Mouse (Mus musculus) limb, embryonic 10.5 days (tissue): ENCODE measurements around the gene Fkbp7. TPM values are rescaled to one million over a fixed set of nuclear protein-coding genes. Genes with fewer than 3 reads are reported as not detected.

Source experiments
- DNase-seq: peaks from one replicate; pipeline ENCODE4 v3.0.0-alpha.2; 2017; ENCODE audit warnings: low spot score
- H3K27ac ChIP-seq: fragments of 300-500 bp; sonication (generic); 2 replicates; pipeline ENCODE4 v1.5.1; 2016; ENCODE audit warnings: mild to moderate bottlenecking
- H3K27me3 ChIP-seq: fragments of 300-500 bp; sonication (generic); 2 replicates; pipeline ENCODE4 v1.6.1; 2016; ENCODE audit warnings: low read depth, mild to moderate bottlenecking; ENCODE audit not compliant: poor library complexity, severe bottlenecking
- H3K36me3 ChIP-seq: fragments of 300-500 bp; sonication (generic); 2 replicates; pipeline ENCODE4 v1.6.1; 2016; ENCODE audit warnings: mild to moderate bottlenecking, moderate library complexity
- H3K4me1 ChIP-seq: fragments of 300-500 bp; sonication (generic); 2 replicates; pipeline ENCODE4 v1.6.1; 2016
- H3K4me3 ChIP-seq: fragments of 300-500 bp; sonication (generic); 2 replicates; pipeline ENCODE4 v1.5.1; 2016; ENCODE audit warnings: mild to moderate bottlenecking, moderate library complexity
- H3K9me3 ChIP-seq: fragments of 300-500 bp; sonication (generic); replicated peaks from 2 replicates; pipeline ENCODE4 v1.6.1; 2016; ENCODE audit warnings: mild to moderate bottlenecking
- WGBS: fragments of 180-500 bp; shearing (Covaris S2); methylation state at CpG from one replicate; pipeline ENCODE4 v1.1.7; 2016; 5-methylcytosine and 5-hydroxymethylcytosine counted together
- polyA plus RNA-seq: library from polyadenylated mRNA; unstranded; fragments of >200 nt; fragmentation: Nextera tagmentation; extraction: Ambion mirVana; gene quantifications from 2 replicates; pipeline ENCODE4 v1.2.1, GENCODE M21; 2016

Fkbp7 gene
- polyA plus RNA-seq = 22.0 and 31.4 TPM in 2 replicates

DNA sequence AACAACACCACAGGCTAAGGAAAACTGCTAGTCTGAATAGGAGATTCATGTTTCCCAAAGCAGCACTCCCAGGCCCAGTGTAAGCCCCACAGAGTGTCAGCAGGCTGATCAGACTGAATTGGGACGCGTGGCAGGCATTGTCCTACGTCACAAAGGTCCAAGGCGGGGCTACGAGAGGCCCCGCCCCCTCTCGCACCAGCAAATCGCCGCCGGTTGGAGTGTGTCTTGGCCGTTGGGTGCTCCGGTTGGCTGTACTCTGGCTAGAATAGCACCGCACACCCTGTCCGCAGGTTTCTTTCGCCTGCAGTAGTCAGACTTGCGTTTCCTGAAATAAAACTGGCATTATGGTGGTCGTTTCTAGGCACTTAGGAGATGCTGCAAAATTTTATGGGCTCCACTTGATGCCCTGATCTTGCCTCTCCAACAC, at the start of gene Fkbp7:
Gene Fkbp7, minus strand, starts transcription at position 151 of the 427 bp plus-strand sequence.
- WGBS = 1% methylated on average over 17 of the region's 17 CpGs
- DNase-seq = peak; percentile 94
- H3K27ac ChIP-seq = peak within 1 kb of the TSS; percentile 91

DNA sequence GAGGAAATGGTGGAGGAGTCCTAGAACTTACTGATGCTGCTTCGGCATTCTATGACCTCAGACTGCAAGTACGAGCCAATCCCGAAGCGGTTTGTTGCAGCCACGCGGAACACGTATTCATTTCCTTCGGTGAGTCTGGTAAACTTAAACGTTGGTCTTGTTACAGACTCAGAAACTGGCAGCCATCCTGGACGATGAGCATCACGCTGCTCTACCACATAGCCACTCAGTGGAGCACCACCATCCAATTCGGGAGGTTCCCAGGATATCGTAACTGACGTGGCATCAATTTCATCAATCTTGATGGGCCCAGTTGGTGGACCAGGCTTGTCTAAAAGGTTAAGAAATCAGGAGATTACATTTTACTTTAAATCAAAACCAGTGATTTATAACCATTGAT, 46.7 kb upstream of the Fkbp7 start:
- H3K27me3 ChIP-seq = no peaks in the 10 kb centered on the region
- no peak overlapping the region for H3K27ac ChIP-seq
- no peaks in the 10 kb centered on the region for H3K9me3 ChIP-seq
- H3K4me3 ChIP-seq = no peak overlapping the region
- H3K36me3 ChIP-seq = peaks cover 4% of the 10 kb centered on the region; the same call in 1 of the 2 replicates
- no peaks in the 10 kb centered on the region for H3K4me1 ChIP-seq
- 96% methylated on average over 14 of the region's 14 CpGs for WGBS
- no peak for DNase-seq

More for the DNA sequence above, at the start of gene Fkbp7:
- peaks cover 35% of the 10 kb centered on the region for H3K4me1 ChIP-seq
- H3K36me3 ChIP-seq = peaks cover 13% of the 10 kb centered on the region
- H3K27me3 ChIP-seq = no peaks in the 10 kb centered on the region
- peak within 1 kb of the TSS; percentile 58 for H3K4me3 ChIP-seq
- H3K9me3 ChIP-seq = no peaks in the 10 kb centered on the region

DNA sequence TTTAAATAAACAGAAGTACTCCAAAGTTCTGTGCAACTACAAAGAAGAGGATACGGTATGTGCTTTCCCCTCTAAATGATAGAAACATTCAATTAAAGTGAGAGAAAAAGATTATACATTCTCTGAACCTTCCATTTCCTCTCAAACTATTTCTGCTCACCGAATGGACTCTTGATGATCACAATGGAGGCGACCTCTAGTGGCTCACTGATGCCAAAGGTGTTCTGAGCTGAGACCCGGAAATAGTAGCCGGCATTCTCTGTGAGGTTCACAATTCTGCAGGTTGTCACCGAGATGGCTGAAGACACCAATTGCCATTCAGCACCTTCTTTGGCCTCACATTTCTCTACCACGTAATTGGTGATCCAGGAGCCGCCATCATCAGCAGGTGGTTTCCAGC, 42.1 kb upstream of the Fkbp7 start:
- no peak for DNase-seq
- Histone ChIP-seq H3K4me1 (no peaks in the 10 kb centered on the region), H3K4me3 (no peak overlapping the region), H3K27me3 (no peaks in the 10 kb centered on the region), H3K36me3 (peaks cover 23% of the 10 kb centered on the region), H3K9me3 (0 out of 2 replicates have a peak, but pooled peaks cover 6% of the 10 kb centered on the region), H3K27ac (no peak overlapping the region)
- 70% methylated on average over 8 of the region's 8 CpGs for WGBS

DNA sequence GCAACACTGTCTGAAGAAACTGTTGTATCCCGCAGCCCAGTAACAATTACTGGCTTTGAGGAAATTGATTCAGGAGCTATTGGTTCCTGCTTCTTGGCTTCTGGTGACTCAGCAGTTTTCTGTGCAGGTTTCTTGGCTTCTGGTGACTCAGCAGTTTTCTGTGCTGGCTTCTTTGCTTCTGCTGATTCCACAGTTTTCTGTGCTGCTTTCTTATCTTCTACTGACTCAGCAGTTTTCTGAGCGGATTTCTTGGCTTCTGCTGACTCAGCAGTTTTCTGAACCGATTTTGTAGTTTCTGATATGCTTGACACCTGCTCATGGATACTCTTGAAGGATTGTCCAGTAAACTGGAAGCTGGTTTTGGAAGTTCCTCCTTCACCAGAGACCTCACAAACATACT, 35.6 kb upstream of the Fkbp7 start:
- DNase-seq = no peak
- Histone ChIP-seq H3K27ac (no peak overlapping the region), H3K9me3 (0 out of 2 replicates have a peak, but pooled peaks cover 7% of the 10 kb centered on the region), H3K36me3 (peaks cover 29% of the 10 kb centered on the region), H3K27me3 (no peaks in the 10 kb centered on the region), H3K4me1 (no peaks in the 10 kb centered on the region), H3K4me3 (no peak overlapping the region)
- 96% methylated on average over 3 of the region's 3 CpGs for WGBS

DNA sequence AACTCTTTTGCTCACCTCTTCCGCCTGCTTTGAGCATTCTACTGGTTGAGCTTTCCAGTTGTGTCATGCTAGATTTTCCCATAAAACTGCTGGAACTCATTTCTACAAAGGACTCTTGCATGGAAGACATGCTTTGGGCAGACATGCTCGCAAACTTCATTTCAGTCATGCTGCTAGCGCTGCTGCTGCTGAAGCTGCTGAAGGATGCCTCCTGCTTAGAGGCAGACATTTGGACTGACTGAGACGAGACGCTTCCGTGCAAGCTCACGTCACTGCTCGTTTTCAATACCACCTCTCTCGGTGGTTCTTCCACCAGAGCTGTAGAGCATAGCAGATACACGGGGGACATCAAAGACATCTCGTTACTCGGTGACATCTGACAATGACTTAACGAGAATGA, 32.7 kb upstream of the Fkbp7 start:
- H3K4me3 ChIP-seq = no peak overlapping the region
- 95% methylated on average over 13 of the region's 13 CpGs for WGBS
- 0 out of 2 replicates have a peak, but pooled peaks cover 7% of the 10 kb centered on the region for H3K9me3 ChIP-seq
- no peak for DNase-seq
- peaks cover 24% of the 10 kb centered on the region for H3K36me3 ChIP-seq
- no peaks in the 10 kb centered on the region for H3K27me3 ChIP-seq
- H3K4me1 ChIP-seq = no peaks in the 10 kb centered on the region
- H3K27ac ChIP-seq = no peak overlapping the region

DNA sequence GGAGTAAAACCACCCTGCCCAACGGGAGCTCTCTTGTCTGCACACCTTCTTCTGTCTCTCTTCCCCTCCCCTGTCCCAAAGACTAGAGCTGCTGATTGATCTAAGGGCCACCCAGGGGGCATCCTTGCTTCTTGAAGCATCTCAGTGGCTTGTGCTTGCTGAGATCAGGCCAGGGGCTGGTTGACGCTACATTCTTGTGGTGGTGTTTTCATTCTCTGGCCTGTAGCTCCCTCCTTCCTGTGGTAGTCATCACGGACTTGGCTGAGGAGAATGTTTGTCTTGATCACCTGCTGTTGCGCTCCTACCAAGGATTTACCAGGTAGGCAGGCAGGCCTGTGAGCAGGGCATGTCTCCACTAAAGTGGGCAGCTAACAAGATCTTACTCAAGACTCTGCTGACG, 29.8 kb upstream of the Fkbp7 start:
- DNase-seq = no peak
- 0 out of 2 replicates have a peak, but pooled peaks cover 4% of the 10 kb centered on the region for H3K4me1 ChIP-seq
- H3K9me3 ChIP-seq = no peaks in the 10 kb centered on the region
- peaks cover 17% of the 10 kb centered on the region for H3K36me3 ChIP-seq
- H3K27me3 ChIP-seq = no peaks in the 10 kb centered on the region
- H3K4me3 ChIP-seq = no peak overlapping the region
- H3K27ac ChIP-seq = no peak overlapping the region
- 78% methylated on average over 5 of the region's 5 CpGs for WGBS

DNA sequence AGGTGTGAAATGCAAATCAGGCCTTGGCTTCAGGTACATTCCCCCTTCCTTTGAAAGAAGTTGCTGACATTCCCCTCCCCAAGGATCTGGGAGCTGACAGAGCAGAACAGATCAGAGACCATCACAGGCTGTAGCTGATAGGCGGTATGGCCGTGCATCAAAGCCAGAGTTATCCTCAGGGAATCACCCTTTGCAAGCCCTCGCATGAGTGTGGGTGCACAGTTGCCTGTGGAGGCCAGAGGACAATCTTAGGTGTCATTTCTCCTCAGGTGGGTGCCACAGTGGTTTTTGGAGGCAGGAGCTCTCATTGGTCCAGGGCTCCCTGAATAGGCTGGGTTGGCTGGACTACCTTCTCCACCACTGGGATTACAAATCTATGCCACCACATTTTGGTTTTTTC, 29.3 kb upstream of the Fkbp7 start:
- no peak for DNase-seq
- Histone ChIP-seq H3K27me3 (no peaks in the 10 kb centered on the region), H3K4me1 (0 out of 2 replicates have a peak, but pooled peaks cover 4% of the 10 kb centered on the region), H3K36me3 (peaks cover 23% of the 10 kb centered on the region), H3K27ac (no peak overlapping the region), H3K4me3 (no peak overlapping the region), H3K9me3 (no peaks in the 10 kb centered on the region)
- 75% methylated on average over 3 of the region's 3 CpGs for WGBS

DNA sequence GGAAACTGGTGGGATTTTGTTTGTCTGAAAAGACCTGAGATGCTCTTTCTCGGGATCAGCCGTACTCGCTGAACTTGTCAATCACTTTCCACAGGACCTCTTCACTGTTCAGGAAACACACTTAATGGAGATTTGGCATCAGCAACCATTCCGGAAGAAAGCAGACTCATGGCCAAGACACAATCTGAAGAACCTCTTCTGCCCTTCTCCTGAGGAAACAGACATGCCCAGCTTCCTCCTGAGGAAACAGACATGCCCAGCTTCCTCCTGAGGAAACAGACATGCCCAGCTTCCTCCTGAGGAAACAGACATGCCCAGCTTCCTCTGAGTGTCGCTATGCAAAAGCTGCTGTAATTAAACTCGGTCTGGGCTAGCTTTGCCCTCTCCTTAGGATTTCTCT, 22.4 kb upstream of the Fkbp7 start:
- H3K27me3 ChIP-seq = no peaks in the 10 kb centered on the region
- H3K4me1 ChIP-seq = 0 out of 2 replicates have a peak, but pooled peaks cover 4% of the 10 kb centered on the region
- WGBS = 86% methylated on average over 6 of the region's 6 CpGs
- DNase-seq = no peak
- no peak overlapping the region for H3K27ac ChIP-seq
- H3K36me3 ChIP-seq = peaks cover 82% of the 10 kb centered on the region
- H3K4me3 ChIP-seq = no peak overlapping the region
- H3K9me3 ChIP-seq = no peaks in the 10 kb centered on the region

DNA sequence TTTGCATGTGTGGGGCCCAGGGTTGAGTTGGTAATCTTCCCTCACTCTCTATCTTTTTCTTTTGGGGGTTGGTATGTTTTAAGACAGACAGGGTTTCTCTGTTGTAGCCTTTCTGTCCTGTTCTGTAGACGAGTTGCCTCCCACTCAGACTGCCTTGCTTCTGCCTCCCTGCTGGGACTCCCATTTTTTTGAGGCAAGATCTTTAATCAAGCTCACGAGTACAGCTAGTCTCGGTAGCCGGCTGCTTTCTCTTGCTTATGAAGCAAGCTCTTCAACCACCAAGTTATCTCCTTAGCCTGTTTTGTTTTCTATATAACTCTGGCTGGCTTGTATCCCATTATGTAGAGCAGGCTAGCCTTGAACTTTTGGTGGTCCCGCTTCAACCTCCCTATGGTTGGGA, 20.8 kb upstream of the Fkbp7 start:
- 84% methylated on average over 5 of the region's 5 CpGs for WGBS
- H3K4me1 ChIP-seq = no peaks in the 10 kb centered on the region
- H3K9me3 ChIP-seq = no peaks in the 10 kb centered on the region
- H3K36me3 ChIP-seq = peaks cover 90% of the 10 kb centered on the region
- H3K27ac ChIP-seq = no peak overlapping the region
- H3K27me3 ChIP-seq = no peaks in the 10 kb centered on the region
- no peak overlapping the region for H3K4me3 ChIP-seq
- DNase-seq = no peak

DNA sequence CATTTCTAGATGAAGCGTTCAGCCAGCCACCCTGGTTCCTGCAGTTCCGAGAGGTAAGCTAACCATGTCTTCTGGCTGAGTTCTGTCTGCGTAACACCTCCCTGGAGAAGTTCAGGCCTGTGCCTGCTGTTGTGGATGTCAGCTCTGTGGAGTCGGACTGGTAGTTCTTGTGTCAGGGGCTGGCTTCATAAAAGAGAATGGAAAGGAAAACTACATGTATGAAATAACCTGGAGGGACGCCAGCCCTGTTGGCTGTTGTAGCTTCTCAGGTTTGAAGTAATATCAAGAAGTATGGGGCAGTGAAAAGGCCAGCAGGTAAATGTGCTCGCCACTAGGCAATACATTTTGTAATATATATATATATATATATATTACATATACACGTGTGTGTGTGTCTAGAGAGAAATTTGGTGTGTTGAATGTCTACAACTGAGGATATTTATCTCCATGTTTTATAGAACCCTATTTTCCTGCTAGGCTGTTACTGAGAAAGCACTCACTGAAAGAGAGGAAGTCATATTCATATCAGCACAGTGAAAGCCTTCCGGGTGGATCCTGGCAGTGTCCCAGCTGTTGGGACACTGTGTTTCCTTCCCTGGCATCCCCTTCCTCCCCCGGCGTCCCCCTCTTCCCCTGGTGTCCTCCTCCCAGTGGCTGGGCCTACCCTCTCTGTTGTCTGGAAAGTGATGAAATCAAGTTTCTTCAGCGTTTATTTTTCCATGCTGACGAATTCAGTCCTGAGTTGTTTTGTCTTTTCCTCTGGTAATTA, 17.7 kb upstream of the Fkbp7 start:
- Histone ChIP-seq H3K4me3 (no peak overlapping the region), H3K27ac (no peak overlapping the region), H3K9me3 (no peaks in the 10 kb centered on the region), H3K36me3 (peaks cover 92% of the 10 kb centered on the region), H3K27me3 (no peaks in the 10 kb centered on the region), H3K4me1 (no peaks in the 10 kb centered on the region)
- no peak for DNase-seq
- WGBS = 90% methylated on average over 12 of the region's 12 CpGs

DNA sequence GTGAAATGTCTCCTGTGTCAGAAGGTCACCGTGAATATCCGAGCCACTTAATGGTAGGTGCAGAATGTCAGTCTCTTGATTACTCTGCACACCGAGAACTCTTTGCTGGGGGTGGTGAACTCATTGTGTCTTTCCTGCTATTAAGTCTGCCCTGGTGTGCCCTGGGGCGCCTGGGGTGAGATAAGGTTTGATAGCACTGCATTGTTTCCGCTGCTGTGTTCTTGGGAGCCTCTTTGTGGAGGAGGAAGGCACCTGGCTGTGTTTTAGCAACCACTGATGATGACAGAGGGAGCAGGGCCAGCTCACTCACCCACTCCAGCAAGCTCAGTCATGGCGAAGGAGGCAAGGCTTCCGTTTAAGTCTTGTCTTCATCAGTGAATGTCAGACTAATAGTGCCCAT, 15.2 kb upstream of the Fkbp7 start:
- no peaks in the 10 kb centered on the region for H3K27me3 ChIP-seq
- peaks cover 92% of the 10 kb centered on the region for H3K36me3 ChIP-seq
- H3K9me3 ChIP-seq = no peaks in the 10 kb centered on the region
- no peak for DNase-seq
- H3K4me3 ChIP-seq = no peak overlapping the region
- H3K27ac ChIP-seq = no peak overlapping the region
- 67% methylated on average over 7 of the region's 7 CpGs for WGBS
- no peaks in the 10 kb centered on the region for H3K4me1 ChIP-seq

DNA sequence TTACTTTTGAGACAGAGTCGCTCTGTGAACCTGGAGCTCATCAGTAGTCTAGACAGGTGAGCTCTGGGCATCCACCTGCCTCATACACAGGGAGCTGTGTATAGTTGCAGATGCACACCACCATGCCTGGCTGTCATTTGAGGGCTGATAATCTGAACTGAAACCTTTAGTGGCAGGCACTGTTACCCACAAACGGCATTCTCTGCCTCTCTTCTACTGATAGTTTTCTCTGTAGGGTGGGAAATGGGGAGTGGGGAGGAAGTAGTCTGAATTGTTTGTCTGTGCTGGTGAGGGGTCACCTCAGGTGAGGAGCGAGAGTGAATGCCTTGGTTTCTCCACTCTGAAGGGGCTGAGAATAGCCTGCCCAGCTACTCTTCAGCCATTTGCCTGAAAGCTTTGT, 14.7 kb upstream of the Fkbp7 start:
- H3K4me3 ChIP-seq = no peak overlapping the region
- 79% methylated on average over 3 of the region's 3 CpGs for WGBS
- H3K4me1 ChIP-seq = no peaks in the 10 kb centered on the region
- no peak for DNase-seq
- peaks cover 92% of the 10 kb centered on the region for H3K36me3 ChIP-seq
- no peaks in the 10 kb centered on the region for H3K9me3 ChIP-seq
- H3K27ac ChIP-seq = no peak overlapping the region
- H3K27me3 ChIP-seq = no peaks in the 10 kb centered on the region

DNA sequence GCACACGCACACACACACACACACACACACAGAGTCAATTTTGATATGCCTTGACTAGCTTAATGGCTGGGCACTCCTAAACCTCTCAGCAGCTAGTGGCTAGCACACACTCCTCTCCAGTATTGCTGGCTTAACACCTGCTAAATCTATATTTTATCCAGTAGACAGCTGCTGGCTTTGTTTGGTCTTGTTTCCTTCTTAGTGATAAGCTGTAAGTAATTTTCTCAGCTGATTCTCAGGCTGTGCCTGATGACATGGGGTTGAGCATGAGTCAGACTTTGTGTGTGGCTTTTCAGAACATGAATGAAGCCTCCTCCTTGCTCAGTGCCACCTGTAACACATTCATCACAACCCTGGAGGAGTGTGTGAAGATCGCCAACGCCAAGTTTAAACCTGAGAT, 14.1 kb upstream of the Fkbp7 start:
- no peak overlapping the region for H3K4me3 ChIP-seq
- H3K36me3 ChIP-seq = peaks cover 92% of the 10 kb centered on the region
- H3K9me3 ChIP-seq = no peaks in the 10 kb centered on the region
- no peaks in the 10 kb centered on the region for H3K4me1 ChIP-seq
- no peak for DNase-seq
- 96% methylated on average over 3 of the region's 3 CpGs for WGBS
- no peaks in the 10 kb centered on the region for H3K27me3 ChIP-seq
- H3K27ac ChIP-seq = no peak overlapping the region
